Mouse (Mus musculus) midbrain, embryonic 11.5 days (tissue): Measurements from ENCODE around the gene Zfp445. TPM values are rescaled to one million over a fixed set of nuclear protein-coding genes. Genes with fewer than 3 reads are reported as not detected.

ENCODE experiments used
- ATAC-seq: fragments of 200-750 bp; cut with Nextera tagmentation; 2 replicates; pipeline ENCODE4 v1.8.0; 2017; ENCODE audit warnings: moderate TSS enrichment, moderate library complexity; ENCODE audit not compliant: low FRiP score
- DNase-seq: peaks from one replicate; pipeline ENCODE4 v3.0.0; 2015; ENCODE audit warnings: low spot score; ENCODE audit errors: missing footprints
- H3K27ac ChIP-seq: fragments of 300-500 bp; sonication (generic); 2 replicates; pipeline ENCODE4 v1.5.1; 2014; ENCODE audit warnings: low read depth, low read length
- H3K27me3 ChIP-seq: fragments of 300-500 bp; sonication (generic); 2 replicates; pipeline ENCODE4 v1.6.1; 2014; ENCODE audit warnings: mild to moderate bottlenecking, low read length, moderate library complexity, mixed read lengths; ENCODE audit not compliant: control insufficient read depth, insufficient read depth
- H3K36me3 ChIP-seq: fragments of 300-500 bp; sonication (generic); 2 replicates; pipeline ENCODE4 v1.6.1; 2014; ENCODE audit warnings: mild to moderate bottlenecking, low read length, moderate library complexity, mixed read lengths; ENCODE audit not compliant: control insufficient read depth, insufficient read depth
- H3K4me1 ChIP-seq: fragments of 300-500 bp; sonication (generic); 2 replicates; pipeline ENCODE4 v1.6.1; 2014; ENCODE audit warnings: low read length; ENCODE audit not compliant: control insufficient read depth, insufficient read depth
- H3K4me2 ChIP-seq: fragments of 300-500 bp; sonication (generic); 2 replicates; pipeline ENCODE4 v1.6.1; 2014; ENCODE audit warnings: mild to moderate bottlenecking, moderate library complexity
- H3K4me3 ChIP-seq: fragments of 300-500 bp; sonication (generic); 2 replicates; pipeline ENCODE4 v1.5.1; 2014; ENCODE audit warnings: low read depth, low read length
- H3K9ac ChIP-seq: fragments of 300-500 bp; sonication (generic); 2 replicates; pipeline ENCODE4 v1.6.1; 2014; ENCODE audit warnings: low read length
- H3K9me3 ChIP-seq: fragments of 300-500 bp; sonication (generic); 2 replicates; pipeline ENCODE4 v1.6.1; 2016; ENCODE audit warnings: low read length; ENCODE audit not compliant: control insufficient read depth
- WGBS: fragments of 180-500 bp; shearing (Covaris S2); extraction: QIAGEN DNeasy Blood & Tissue Kit; methylation state at CpG from one replicate; pipeline ENCODE4 v1.1.7; 2014; 5-methylcytosine and 5-hydroxymethylcytosine counted together
- polyA plus RNA-seq: library from polyadenylated mRNA; unstranded; fragments of >200 nt; fragmentation: Nextera tagmentation; extraction: Ambion mirVana; gene quantifications from 2 replicates; pipeline ENCODE4 v1.2.1, GENCODE M21; 2014

Zfp445 gene
- polyA plus RNA-seq, 1 experiment from 2014 or later = 79.9 TPM

DNA sequence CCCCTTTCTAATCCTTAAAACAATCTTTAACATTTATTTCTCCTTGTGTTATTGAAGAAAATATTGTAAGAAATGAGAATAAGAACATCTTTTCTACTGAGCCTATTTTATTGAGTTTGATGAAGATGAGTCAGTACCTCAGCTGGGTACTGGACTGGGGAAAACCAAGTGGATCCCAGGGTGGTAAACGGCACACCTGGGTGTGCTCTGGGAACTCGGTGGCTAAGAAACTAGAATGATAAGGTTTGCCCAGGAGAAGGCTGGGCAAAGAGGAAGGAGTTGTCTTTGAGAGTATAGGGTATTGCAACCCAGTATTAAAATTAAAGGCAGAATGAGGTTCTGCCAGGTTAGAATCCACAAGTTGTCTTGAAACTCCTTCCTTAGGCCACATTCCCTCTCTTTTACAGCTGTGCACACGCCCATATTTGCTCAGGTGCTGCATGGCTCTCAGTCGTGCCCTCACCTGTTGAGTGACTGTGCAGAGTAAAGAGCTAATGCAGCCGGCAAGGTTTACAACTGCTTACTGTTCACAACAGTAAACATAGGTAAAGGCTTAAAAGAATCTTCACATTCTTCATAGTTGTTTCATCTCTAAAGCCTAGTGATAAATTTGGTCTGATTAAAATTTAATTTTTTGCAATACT lies 42.3 kb downstream of the Zfp445 start:
- WGBS = 88% methylated on average over 5 of the region's 5 CpGs
- no peak for ATAC-seq
- Histone ChIP-seq H3K27me3 (no peaks in the 10 kb centered on the region), H3K4me2 (no peak overlapping the region), H3K4me1 (no peaks in the 10 kb centered on the region), H3K36me3 (peaks cover 4% of the 10 kb centered on the region; the same call in 1 of the 2 replicates), H3K9ac (no peak overlapping the region), H3K4me3 (no peak overlapping the region), H3K27ac (no peak overlapping the region), H3K9me3 (no peaks in the 10 kb centered on the region)
- DNase-seq = no peak

DNA sequence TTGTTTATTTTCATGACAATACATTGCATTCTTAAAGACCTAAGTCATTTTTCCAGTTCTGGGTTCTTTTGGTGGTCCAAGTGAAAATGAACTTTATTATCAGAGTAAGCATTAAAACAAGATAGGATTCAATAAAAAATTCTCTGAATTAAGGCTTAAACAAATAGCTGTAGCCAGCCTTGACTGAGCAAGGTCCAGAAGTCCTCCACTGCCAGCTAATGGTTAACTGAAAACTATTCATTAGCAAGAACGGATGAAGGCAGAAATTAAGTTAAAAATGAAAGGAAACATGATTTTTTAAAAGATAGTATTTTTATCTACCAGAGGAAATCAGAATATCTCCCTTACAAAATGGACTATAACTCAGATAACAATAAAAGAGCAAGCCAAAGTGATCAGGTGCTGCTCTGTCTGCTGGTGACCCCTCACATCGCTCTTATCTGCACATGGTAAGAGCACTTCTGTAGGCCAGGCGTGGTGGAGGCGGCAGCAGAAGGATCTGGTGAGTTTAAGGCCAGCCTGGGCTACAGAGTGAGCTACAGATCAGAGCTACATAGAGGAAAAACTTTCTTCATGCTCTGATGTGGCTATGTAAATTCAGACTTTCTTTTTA lies 50.5 kb downstream of the Zfp445 start:
- Histone ChIP-seq H3K9ac (no peak overlapping the region), H3K9me3 (no peaks in the 10 kb centered on the region), H3K36me3 (no peaks in the 10 kb centered on the region), H3K4me2 (no peak overlapping the region), H3K4me1 (no peaks in the 10 kb centered on the region), H3K4me3 (no peak overlapping the region), H3K27me3 (no peaks in the 10 kb centered on the region), H3K27ac (no peak overlapping the region)
- DNase-seq (no peak), ATAC-seq (no peak)
- WGBS = 88% methylated on average over 4 of the region's 4 CpGs

DNA sequence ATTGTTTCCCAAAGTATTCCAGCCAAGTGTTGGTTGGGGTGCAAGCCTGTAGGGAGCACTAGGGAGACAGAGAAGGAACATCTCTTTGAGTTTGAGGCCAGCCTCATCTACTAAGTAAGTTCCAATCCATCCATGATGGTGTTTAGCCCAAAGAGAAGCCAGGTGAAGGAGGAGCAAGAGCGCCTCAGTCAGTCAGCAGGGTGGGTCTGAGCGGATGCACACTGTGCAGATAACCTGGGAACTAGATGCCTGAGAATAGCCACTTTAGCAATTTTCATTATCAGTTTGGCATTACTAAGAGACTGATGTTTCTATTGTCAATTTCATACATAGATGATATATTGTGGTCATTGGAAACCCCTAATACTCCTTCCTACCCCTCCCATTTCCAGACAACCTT lies 51.0 kb downstream of the Zfp445 start:
- Histone ChIP-seq H3K9me3 (no peaks in the 10 kb centered on the region), H3K4me3 (no peak overlapping the region), H3K4me1 (no peaks in the 10 kb centered on the region), H3K27ac (no peak overlapping the region), H3K27me3 (no peaks in the 10 kb centered on the region), H3K9ac (no peak overlapping the region), H3K4me2 (no peak overlapping the region), H3K36me3 (no peaks in the 10 kb centered on the region)
- no peak for DNase-seq
- WGBS = 89% methylated on average over 2 of the region's 2 CpGs
- ATAC-seq = no peak

DNA sequence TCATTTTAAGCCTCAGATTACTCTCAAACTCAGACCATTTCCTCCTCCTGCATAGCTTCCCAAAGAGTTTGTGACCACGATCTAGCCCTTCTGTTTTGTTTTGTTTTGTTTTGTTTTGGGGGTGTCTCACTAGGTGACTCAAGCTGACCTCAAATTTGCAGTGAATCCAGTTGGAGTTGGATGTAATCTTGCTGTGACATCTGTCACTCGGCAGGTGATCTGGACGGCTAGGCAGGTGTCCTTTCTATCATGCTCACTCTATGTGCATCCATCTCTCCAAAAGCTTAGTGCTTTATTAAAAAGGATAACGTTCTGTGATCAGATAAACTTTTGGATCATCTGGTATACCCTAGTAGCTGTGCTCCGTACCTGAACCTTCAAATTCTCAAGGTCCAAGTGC lies 53.4 kb downstream of the Zfp445 start:
- H3K4me2 ChIP-seq = no peak overlapping the region
- no peaks in the 10 kb centered on the region for H3K27me3 ChIP-seq
- no peaks in the 10 kb centered on the region for H3K36me3 ChIP-seq
- 83% methylated on average over 5 of the region's 5 CpGs for WGBS
- H3K4me1 ChIP-seq = no peaks in the 10 kb centered on the region
- H3K4me3 ChIP-seq = no peak overlapping the region
- no peak overlapping the region for H3K27ac ChIP-seq
- H3K9ac ChIP-seq = no peak overlapping the region
- ATAC-seq = no peak
- no peaks in the 10 kb centered on the region for H3K9me3 ChIP-seq
- DNase-seq = no peak

DNA sequence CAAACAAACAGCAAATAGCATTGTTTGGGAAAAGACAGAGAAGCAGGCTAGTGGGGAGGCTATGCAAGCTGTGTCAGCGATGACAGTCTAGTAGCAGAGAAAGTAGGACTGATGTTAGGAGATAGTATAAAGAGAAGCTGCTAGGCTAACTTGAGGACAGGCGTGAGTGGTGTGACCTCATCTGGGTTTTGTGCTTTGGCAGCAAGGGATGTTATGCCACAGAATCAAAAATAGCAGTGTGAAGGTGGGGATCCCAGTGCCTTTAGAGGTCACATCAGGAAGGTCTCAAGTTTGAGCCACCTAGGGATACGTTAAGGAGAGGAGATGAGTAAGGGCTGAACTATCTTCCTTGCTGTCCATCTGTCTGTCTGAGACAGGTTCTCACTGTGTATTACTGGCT lies 55.6 kb downstream of the Zfp445 start:
- no peaks in the 10 kb centered on the region for H3K9me3 ChIP-seq
- H3K36me3 ChIP-seq = no peaks in the 10 kb centered on the region
- no peak overlapping the region for H3K27ac ChIP-seq
- no peaks in the 10 kb centered on the region for H3K27me3 ChIP-seq
- 0 out of 2 replicates have a peak, but pooled peaks cover 4% of the 10 kb centered on the region for H3K4me1 ChIP-seq
- ATAC-seq (no peak), DNase-seq (no peak)
- H3K4me3 ChIP-seq = no peak overlapping the region
- H3K9ac ChIP-seq = no peak overlapping the region
- no peak overlapping the region for H3K4me2 ChIP-seq
- WGBS = 94% methylated on average over 3 of the region's 3 CpGs

DNA sequence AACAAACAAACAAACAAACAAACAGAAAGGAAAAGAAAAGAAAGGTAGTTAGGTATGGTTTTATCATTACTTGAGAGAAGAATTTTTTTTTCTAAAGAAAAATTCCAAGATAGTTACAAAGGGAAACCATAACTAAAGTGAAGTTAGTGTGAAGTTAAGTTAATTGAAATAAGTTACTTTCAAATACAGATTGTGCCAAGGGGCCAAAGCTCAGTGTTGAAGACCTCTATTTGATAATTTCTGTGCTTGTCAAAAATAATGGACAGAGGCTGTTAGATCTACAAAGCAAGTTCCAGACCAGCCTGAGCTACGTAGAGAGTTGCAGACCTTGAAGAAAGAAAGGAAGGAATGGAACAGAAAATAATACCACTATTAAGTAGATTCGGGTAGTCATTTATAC lies 58.6 kb downstream of the Zfp445 start:
- Histone ChIP-seq H3K9me3 (no peaks in the 10 kb centered on the region), H3K9ac (no peak overlapping the region), H3K27ac (no peak overlapping the region), H3K4me1 (0 out of 2 replicates have a peak, but pooled peaks cover 4% of the 10 kb centered on the region), H3K36me3 (no peaks in the 10 kb centered on the region), H3K27me3 (no peaks in the 10 kb centered on the region), H3K4me2 (no peak overlapping the region), H3K4me3 (no peak overlapping the region)
- 94% methylated on average over 2 of the region's 2 CpGs for WGBS
- DNase-seq (no peak), ATAC-seq (no peak)

DNA sequence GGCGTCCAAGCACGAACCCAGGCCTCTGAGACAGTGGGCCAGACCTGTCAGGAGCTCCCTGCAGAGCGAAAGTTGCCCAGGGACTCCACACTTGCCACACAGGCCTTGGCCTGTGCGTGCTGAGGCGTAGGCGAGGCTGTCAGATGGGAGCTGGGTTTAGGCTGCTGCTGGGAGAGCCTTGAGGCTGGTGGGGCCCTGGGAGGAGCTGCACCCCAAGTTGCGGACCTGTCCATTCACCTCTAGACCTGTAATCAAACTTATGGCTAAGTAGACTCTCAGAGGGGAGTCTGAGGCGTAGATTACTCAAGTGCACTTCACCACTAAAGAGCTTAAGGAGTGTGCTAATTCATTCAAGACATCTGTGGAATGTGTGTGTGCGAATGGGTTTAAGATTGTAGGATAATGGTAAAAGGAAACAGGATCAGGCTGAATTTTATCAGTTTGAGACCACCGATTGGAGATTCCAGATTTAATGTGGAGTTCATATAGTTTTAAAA lies 59.9 kb downstream of the Zfp445 start:
- peak overlapping the region; percentile 74 for H3K4me2 ChIP-seq
- peak overlapping the region; percentile 57; the same call in 1 of the 2 replicates for H3K27ac ChIP-seq
- H3K36me3 ChIP-seq = no peaks in the 10 kb centered on the region
- peak overlapping the region; percentile 75 for H3K9ac ChIP-seq
- H3K9me3 ChIP-seq = no peaks in the 10 kb centered on the region
- 0 out of 2 replicates have a peak, but pooled peaks cover 4% of the 10 kb centered on the region for H3K4me1 ChIP-seq
- H3K4me3 ChIP-seq = peak overlapping the region; percentile 58
- H3K27me3 ChIP-seq = no peaks in the 10 kb centered on the region
- ATAC-seq = no peak
- WGBS = 13% methylated on average over 10 of the region's 10 CpGs
- DNase-seq = no peak

DNA sequence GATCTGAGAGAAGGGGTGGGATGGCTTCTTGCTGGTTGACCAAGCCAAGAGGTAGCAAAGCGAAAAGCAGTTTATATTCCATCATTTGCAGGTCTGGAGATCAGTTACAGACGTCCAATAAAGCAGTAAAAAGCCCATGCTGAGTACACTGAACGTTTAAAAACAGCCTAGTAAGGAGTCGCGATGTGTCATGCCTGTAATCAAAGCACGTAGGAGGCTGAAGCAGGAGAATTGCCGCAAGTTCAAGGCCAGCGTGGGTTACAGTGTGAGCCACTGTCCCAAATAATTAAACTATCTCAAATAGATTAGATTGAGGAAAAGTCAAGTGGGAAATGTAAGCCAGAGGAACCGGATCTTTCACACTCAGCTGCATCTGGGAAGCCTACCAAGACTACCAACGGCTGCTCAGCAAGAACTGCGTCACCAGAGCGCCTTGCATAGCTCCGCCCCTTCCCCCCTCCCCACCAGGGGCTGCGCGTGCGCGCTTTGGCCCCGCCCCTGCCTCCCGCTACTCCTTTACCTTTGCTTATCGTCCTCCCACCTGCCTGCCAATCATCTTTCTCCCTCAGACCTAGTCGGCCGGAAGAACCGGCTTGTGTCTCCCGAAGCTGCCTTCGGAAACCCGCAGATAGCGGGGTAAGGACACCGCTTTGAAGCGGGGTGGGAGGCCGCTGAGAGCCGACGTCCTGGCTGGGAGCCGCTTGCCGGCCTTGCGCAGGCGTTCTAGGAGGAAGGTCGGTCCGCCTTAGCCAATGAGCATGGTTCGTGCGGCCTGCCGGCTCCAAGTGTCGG lies 60.6 kb downstream of the Zfp445 start, which contains the start of gene Tcaim:
Gene Tcaim (plus strand): TSS at position 487 of the 792 bp plus-strand sequence.
- Histone ChIP-seq H3K27me3 (no peaks in the 10 kb centered on the region), H3K36me3 (no peaks in the 10 kb centered on the region), H3K9ac (peak within 1 kb of the TSS; percentile 75), H3K4me1 (0 out of 2 replicates have a peak, but pooled peaks cover 4% of the 10 kb centered on the region), H3K4me2 (peak within 1 kb of the TSS; percentile 74), H3K27ac (peak within 1 kb of the TSS; percentile 57; the same call in 1 of the 2 replicates), H3K9me3 (no peaks in the 10 kb centered on the region), H3K4me3 (peak within 1 kb of the TSS; percentile 58)
- DNase-seq = peak; percentile 99
- ATAC-seq = peak; percentile 99
- WGBS = 8% methylated on average over 42 of the region's 42 CpGs
